ENCODE assay signal across 31 mouse cellular contexts in genomic region chr8:117051316-117051715, GRCm38 (mm10). TPM values are rescaled to one million over a fixed set of nuclear protein-coding genes. Genes with fewer than 3 reads are reported as not detected.
DNase-seq lines count a peak whose midpoint lies in the region; ATAC-seq and TF ChIP-seq lines count a peak whose summit lies in the region.
"Had no signal": no experiment of that assay in that cellular context is flagged by ENCODE, and none has a peak within 500 bp of the region (broad histone marks: within the 10 kb centered on the region; RNA-seq: fewer than 3 reads in every experiment).

No protein-coding gene starts in this region.

- 0 out of 2 replicates have a peak, but pooled peaks cover 8% of the 10 kb centered on the region for H3K4me1 ChIP-seq in kidney, embryonic 16.5 days (ENCODE audit: insufficient read depth, low read length)
- H3K4me1 ChIP-seq in liver, embryonic 11.5 days (replicated peaks; ENCODE audit: control insufficient read depth, insufficient read depth, low read length) = peaks cover 9% of the 10 kb centered on the region; the same call in 1 of the 2 replicates
- peaks cover 17% of the 10 kb centered on the region for H3K4me1 ChIP-seq in liver, postnatal 0 days (ENCODE audit: insufficient read depth)
- H3K4me1 ChIP-seq in bone marrow macrophage, adult 2 months (ENCODE audit: control insufficient read depth, insufficient read depth, low read length) = peaks cover 54% of the 10 kb centered on the region
- H3K4me1 ChIP-seq: embryonic facial prominence, embryonic 13.5 days; forebrain, embryonic 12.5 days; forebrain, embryonic 15.5 days; hindbrain, embryonic 13.5 days had no signal

- peak; percentile 64; the same call in 1 of the 2 replicates for ATAC-seq in kidney, embryonic 16.5 days (ENCODE audit: low FRiP score, low TSS enrichment)
- no peak for ATAC-seq in liver, embryonic 11.5 days (replicated peaks; ENCODE audit: low FRiP score)
- ATAC-seq in liver, postnatal 0 days = no peak
- ATAC-seq: activated CD4-positive, CD25-positive, alpha-beta regulatory T cell, adult 4 months; forebrain, embryonic 15.5 days; hindbrain, embryonic 16.5 days had no signal

- DNase-seq in kidney, adult 8-10 months = no peak
- no peak for DNase-seq in liver, embryonic 11.5 days (ENCODE audit: low spot score)
- DNase-seq in liver, postnatal 0 days = no peak
- DNase-seq in splenic B cell, adult 2 months (ENCODE audit: low read depth, low spot score) = peak; percentile 15
- DNase-seq in left cerebral cortex, postnatal 36 days (ENCODE audit: low spot score in 2 of 2) = no peak
- DNase-seq: adrenal gland, adult 8-10 months; adrenal gland, postnatal 25 days; cerebellum, adult 11 months; cerebellum, adult 2 months; cerebellum, adult 9-11 months; cerebellum, postnatal 36 days; embryo, embryonic 11 days; gastrocnemius, postnatal 25 days; heart, postnatal 10 days; heart, postnatal 36 days had no signal

- H3K4me3 ChIP-seq in kidney, embryonic 16.5 days (ENCODE audit: low read length) = no peak overlapping the region
- H3K4me3 ChIP-seq in liver, embryonic 11.5 days (ENCODE audit: low read depth, low read length) = no peak overlapping the region
- no peak overlapping the region for H3K4me3 ChIP-seq in liver, postnatal 0 days (ENCODE audit: low read depth, low read length)
- no peak overlapping the region for H3K4me3 ChIP-seq in bone marrow macrophage, adult 2 months (ENCODE audit: insufficient read depth, low read length)
- H3K4me3 ChIP-seq: embryonic facial prominence, embryonic 10.5 days; embryonic facial prominence, embryonic 13.5 days; erythroblast, embryonic 14.5 days; forebrain, embryonic 12.5 days; forebrain, embryonic 15.5 days; heart, embryonic 12.5 days; heart, embryonic 15.5 days; hindbrain, embryonic 10.5 days; hindbrain, embryonic 13.5 days had no signal

- H3K27me3 ChIP-seq in kidney, embryonic 16.5 days (ENCODE audit: insufficient read depth, low read length) = no peaks in the 10 kb centered on the region
- no peaks in the 10 kb centered on the region for H3K27me3 ChIP-seq in liver, embryonic 11.5 days (replicated peaks; ENCODE audit: control insufficient read depth, insufficient read depth, low read length)
- no peaks in the 10 kb centered on the region for H3K27me3 ChIP-seq in liver, postnatal 0 days (ENCODE audit: insufficient read depth, low read length)
- no peaks in the 10 kb centered on the region for H3K27me3 ChIP-seq in splenic B cell, adult 2 months (ENCODE audit: control insufficient read depth, insufficient read depth, low read length, poor library complexity, severe bottlenecking)
- H3K27me3 ChIP-seq: embryonic facial prominence, embryonic 13.5 days; forebrain, embryonic 12.5 days; forebrain, embryonic 15.5 days; heart, embryonic 12.5 days; heart, embryonic 15.5 days had no signal

- no peak overlapping the region for H3K4me2 ChIP-seq in kidney, embryonic 16.5 days (replicated peaks; ENCODE audit: low read depth, low read length)
- H3K4me2 ChIP-seq in liver, embryonic 11.5 days = no peak overlapping the region
- H3K4me2 ChIP-seq in liver, postnatal 0 days (ENCODE audit: low read depth, low read length) = no peak overlapping the region
- H3K4me2 ChIP-seq: embryonic facial prominence, embryonic 13.5 days; forebrain, embryonic 12.5 days; forebrain, embryonic 15.5 days; heart, embryonic 12.5 days; heart, embryonic 15.5 days; hindbrain, embryonic 13.5 days had no signal

- H3K36me3 ChIP-seq in kidney, embryonic 16.5 days (ENCODE audit: insufficient read depth, low read length) = no peaks in the 10 kb centered on the region
- no peaks in the 10 kb centered on the region for H3K36me3 ChIP-seq in liver, embryonic 11.5 days (ENCODE audit: control insufficient read depth, insufficient read depth, low read length)
- H3K36me3 ChIP-seq in liver, postnatal 0 days (replicated peaks; ENCODE audit: insufficient read depth, low read length) = no peaks in the 10 kb centered on the region
- no peaks in the 10 kb centered on the region for H3K36me3 ChIP-seq in splenic B cell, adult 2 months (ENCODE audit: control insufficient read depth, insufficient read depth, low read length, poor library complexity, severe bottlenecking)
- H3K36me3 ChIP-seq: embryonic facial prominence, embryonic 10.5 days; embryonic facial prominence, embryonic 13.5 days; forebrain, embryonic 12.5 days; forebrain, embryonic 15.5 days; heart, embryonic 12.5 days; heart, embryonic 15.5 days; hindbrain, embryonic 10.5 days; hindbrain, embryonic 13.5 days had no signal

- TF ChIP-seq POLR2A in bone marrow macrophage, adult 2 months (IDR thresholded peaks at IDR 0.05; ENCODE audit: borderline replicate concordance, low read depth, low read length) = no peak

- no peak for TF ChIP-seq EP300 in liver, postnatal 0 days (IDR thresholded peaks at IDR 0.05; ENCODE audit: low read depth)

- no peaks in the 10 kb centered on the region for H3K9me3 ChIP-seq in kidney, embryonic 16.5 days (ENCODE audit: low read length)
- H3K9me3 ChIP-seq in liver, embryonic 11.5 days (ENCODE audit: control insufficient read depth, low read length) = no peaks in the 10 kb centered on the region
- no peaks in the 10 kb centered on the region for H3K9me3 ChIP-seq in liver, postnatal 0 days (ENCODE audit: low read length)
- H3K9me3 ChIP-seq: embryonic facial prominence, embryonic 10.5 days; embryonic facial prominence, embryonic 13.5 days; forebrain, embryonic 12.5 days; forebrain, embryonic 15.5 days; heart, embryonic 12.5 days; heart, embryonic 15.5 days; hindbrain, embryonic 10.5 days; hindbrain, embryonic 13.5 days had no signal

- WGBS in kidney, embryonic 16.5 days = 24% methylated on average over 9 of the region's 9 CpGs
- 55% methylated on average over 9 of the region's 9 CpGs for WGBS in liver, embryonic 11.5 days
- 50% methylated on average over 9 of the region's 9 CpGs for WGBS in liver, postnatal 0 days (ENCODE audit: insufficient replicate concordance)

- intact Hi-C loops in left cerebral cortex, postnatal 36 days (cut with DNase I) = no loop called here

- TF ChIP-seq CTCF in liver, postnatal 0 days (IDR thresholded peaks at IDR 0.05; ENCODE audit: low read depth) = no peak
- no peak for TF ChIP-seq CTCF in bone marrow macrophage, adult 2 months (IDR thresholded peaks at IDR 0.05; ENCODE audit: low read depth, low read length)

- no peak overlapping the region; the same call in 1 of the 2 replicates for H3K9ac ChIP-seq in kidney, embryonic 16.5 days (replicated peaks; ENCODE audit: low read length)
- H3K9ac ChIP-seq in liver, embryonic 11.5 days (ENCODE audit: low read depth, low read length) = 0 out of 2 replicates have a peak overlapping the region, but pooled peaks have one; percentile 7
- no peak overlapping the region for H3K9ac ChIP-seq in liver, postnatal 0 days (replicated peaks)
- H3K9ac ChIP-seq: embryonic facial prominence, embryonic 13.5 days; forebrain, embryonic 12.5 days; forebrain, embryonic 15.5 days; heart, embryonic 12.5 days; heart, embryonic 15.5 days; hindbrain, embryonic 13.5 days had no signal

- no peak overlapping the region for H3K27ac ChIP-seq in kidney, embryonic 16.5 days (ENCODE audit: low read length)
- no peak overlapping the region for H3K27ac ChIP-seq in liver, embryonic 11.5 days (ENCODE audit: low read depth, low read length)
- no peak overlapping the region for H3K27ac ChIP-seq in liver, postnatal 0 days (ENCODE audit: low read depth)
- H3K27ac ChIP-seq in bone marrow macrophage, adult 2 months (ENCODE audit: insufficient read depth, low read depth, low read length) = peak overlapping the region; percentile 56
- H3K27ac ChIP-seq: embryonic facial prominence, embryonic 10.5 days; embryonic facial prominence, embryonic 13.5 days; forebrain, embryonic 12.5 days; forebrain, embryonic 15.5 days; heart, embryonic 15.5 days; hindbrain, embryonic 10.5 days; hindbrain, embryonic 13.5 days had no signal

RNA-seq across cellular contexts. Expression of gene Pkd1l2, which starts 30.9 kb away (rescaled TPM):
- 0.04 and 0.14 TPM in 2 replicates for polyA plus RNA-seq in kidney, embryonic 16.5 days (2015; fragmentation: Nextera tagmentation; extraction: Ambion mirVana)
- polyA plus RNA-seq in liver, embryonic 11.5 days (2014; fragmentation: Nextera tagmentation; extraction: Ambion mirVana) = 0.03 and 0.16 TPM in 2 replicates
- 0.06 TPM in 1 of 2 replicates, not detected in the other for polyA plus RNA-seq in liver, postnatal 0 days (2015; fragmentation: Nextera tagmentation; extraction: Ambion mirVana)
- polyA plus RNA-seq in bone marrow macrophage, adult 2 months (2012; ENCODE audit: insufficient read depth, insufficient read length, missing spikeins) = 0.87 and 1.2 TPM in 2 replicates
- total RNA-seq in left cerebral cortex, postnatal 36 days (2021) = under 1 TPM; 0.07 TPM
- total RNA-seq: heart, adult 18-20 months had no signal
- polyA plus RNA-seq: embryonic facial prominence, embryonic 10.5 days; erythroblast, embryonic 14.5 days; forebrain, embryonic 12.5 days; forebrain, embryonic 15.5 days; hindbrain, embryonic 10.5 days had no signal

RNA-seq across cellular contexts. Expression of gene Bco1, which starts 44.3 kb away (rescaled TPM):
- 0.45 and 0.62 TPM in 2 replicates for polyA plus RNA-seq in kidney, embryonic 16.5 days (2015; fragmentation: Nextera tagmentation; extraction: Ambion mirVana)
- polyA plus RNA-seq in liver, embryonic 11.5 days (2014; fragmentation: Nextera tagmentation; extraction: Ambion mirVana) = 11.3 and 11.9 TPM in 2 replicates
- polyA plus RNA-seq in liver, postnatal 0 days (2015; fragmentation: Nextera tagmentation; extraction: Ambion mirVana) = 6.6 and 8.1 TPM in 2 replicates
- not detected in 2 replicates for polyA plus RNA-seq in bone marrow macrophage, adult 2 months (2012; ENCODE audit: insufficient read depth, insufficient read length, missing spikeins)
- total RNA-seq in left cerebral cortex, postnatal 36 days (2021) = not detected
- total RNA-seq: gastrocnemius, adult 8-10 months; gastrocnemius, postnatal 25 days; heart, postnatal 36 days had no signal
- polyA plus RNA-seq: activated CD4-positive, CD25-positive, alpha-beta regulatory T cell, adult 4 months; cortical plate, adult 2 months; erythroblast, embryonic 14.5 days; heart, embryonic 15.5 days had no signal

RNA-seq across cellular contexts. Expression of gene Gcsh, which starts 58.0 kb away (rescaled TPM):
- 191 and 203 TPM in 2 replicates for polyA plus RNA-seq in kidney, embryonic 16.5 days (2015; fragmentation: Nextera tagmentation; extraction: Ambion mirVana)
- polyA plus RNA-seq in liver, embryonic 11.5 days (2014; fragmentation: Nextera tagmentation; extraction: Ambion mirVana) = 147 and 149 TPM in 2 replicates
- polyA plus RNA-seq in liver, postnatal 0 days (2015; fragmentation: Nextera tagmentation; extraction: Ambion mirVana) = 144 and 149 TPM in 2 replicates
- polyA plus RNA-seq in bone marrow macrophage, adult 2 months (2012; ENCODE audit: insufficient read depth, insufficient read length, missing spikeins) = 21.5 and 22.6 TPM in 2 replicates
- total RNA-seq in left cerebral cortex, postnatal 36 days (2021) = 10 to 100 TPM; 33.2 to 43.7 TPM
